Comparison of ENCODE assay signal across 24 mouse cellular contexts in the genomic region with DNA sequence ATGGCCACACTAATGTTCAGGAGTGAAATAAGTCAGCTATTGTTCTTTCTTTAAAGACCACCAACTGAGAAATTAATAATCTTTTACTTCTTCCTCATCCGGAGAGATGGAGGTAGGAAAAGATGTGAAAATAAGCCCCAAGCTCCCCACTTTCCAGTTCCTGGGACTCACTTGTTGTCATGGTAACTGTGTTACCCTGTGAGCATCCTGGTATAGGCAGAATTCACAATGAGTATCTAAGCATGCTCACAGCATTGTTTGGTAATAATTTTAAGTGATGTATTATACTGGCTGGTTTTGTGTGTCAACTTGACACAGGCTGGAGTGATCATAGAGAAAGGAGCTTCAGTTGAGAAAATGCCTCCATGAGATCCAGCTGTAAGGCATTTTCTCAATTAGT. TPM values are rescaled to one million over a fixed set of nuclear protein-coding genes. Genes with fewer than 3 reads are reported as not detected.
"Had no signal": no experiment of that assay in that cellular context is flagged by ENCODE, and none has a peak within 500 bp of the region (broad histone marks: within the 10 kb centered on the region; RNA-seq: fewer than 3 reads in every experiment).

No protein-coding gene starts in this region.

- H3K4me3 ChIP-seq: limb, embryonic 15.5 days; liver, embryonic 12.5 days; midbrain, embryonic 12.5 days; stomach, embryonic 15.5 days had no signal

- H3K36me3 ChIP-seq: limb, embryonic 15.5 days; liver, embryonic 12.5 days; midbrain, embryonic 12.5 days; stomach, embryonic 15.5 days had no signal

- H3K9me3 ChIP-seq: limb, embryonic 15.5 days; midbrain, embryonic 12.5 days; stomach, embryonic 15.5 days had no signal

- H3K9ac ChIP-seq: limb, embryonic 15.5 days; liver, embryonic 12.5 days; lung, embryonic 14.5 days; midbrain, embryonic 12.5 days; stomach, embryonic 15.5 days had no signal

- H3K4me2 ChIP-seq: limb, embryonic 15.5 days; liver, embryonic 12.5 days; lung, embryonic 14.5 days; midbrain, embryonic 12.5 days; stomach, embryonic 15.5 days had no signal

- H3K27me3 ChIP-seq: limb, embryonic 15.5 days; liver, embryonic 12.5 days; midbrain, embryonic 12.5 days; stomach, embryonic 15.5 days had no signal

- ATAC-seq: intestine, postnatal 0 days; liver, embryonic 12.5 days had no signal

- H3K27ac ChIP-seq: kidney, postnatal 0 days; limb, embryonic 15.5 days; liver, embryonic 12.5 days; midbrain, embryonic 12.5 days; stomach, embryonic 15.5 days had no signal

- H3K4me1 ChIP-seq: limb, embryonic 15.5 days; liver, embryonic 12.5 days; midbrain, embryonic 12.5 days; stomach, embryonic 15.5 days had no signal

- DNase-seq: kidney, adult 9 months; kidney, postnatal 36 days; layer of hippocampus, adult 9-11 months; layer of hippocampus, postnatal 36 days; lung, embryonic 14.5 days; lung, postnatal 10 days; lung, postnatal 4 days; right cerebral cortex, postnatal 14 days; thymus, postnatal 4 days had no signal

RNA-seq across cellular contexts. Expression of a gene that starts 55.4 kb away (rescaled TPM):
- total RNA-seq: layer of hippocampus, adult 18-20 months; layer of hippocampus, postnatal 36 days; left cerebral cortex, adult 8-10 months; left cerebral cortex, postnatal 25 days; megakaryocyte, adult 5-6 weeks had no signal
- polyA plus RNA-seq: intestine, postnatal 0 days; kidney, postnatal 0 days; limb, embryonic 11.5 days; limb, embryonic 15.5 days; liver, embryonic 12.5 days; liver, embryonic 16.5 days; lung, embryonic 14.5 days; midbrain, embryonic 12.5 days; neural tube, embryonic 11.5 days; spleen, adult 2 months; stomach, embryonic 15.5 days; thymus, postnatal 0 days had no signal
